Mouse (Mus musculus) inflammation-experienced regulatory T-cells, adult 16 weeks (primary cell): ENCODE measurements around the gene Vmn1r59. TPM values are rescaled to one million over a fixed set of nuclear protein-coding genes. Genes with fewer than 3 reads are reported as not detected.

Source experiments
- polyA plus RNA-seq: library from polyadenylated mRNA; unstranded; fragments of 100-300 nt; shearing (Covaris generic); gene quantifications from one replicate; pipeline ENCODE4 v1.2.1, GENCODE M21; 2017

Gene Vmn1r59
- polyA plus RNA-seq, result not detected

DNA sequence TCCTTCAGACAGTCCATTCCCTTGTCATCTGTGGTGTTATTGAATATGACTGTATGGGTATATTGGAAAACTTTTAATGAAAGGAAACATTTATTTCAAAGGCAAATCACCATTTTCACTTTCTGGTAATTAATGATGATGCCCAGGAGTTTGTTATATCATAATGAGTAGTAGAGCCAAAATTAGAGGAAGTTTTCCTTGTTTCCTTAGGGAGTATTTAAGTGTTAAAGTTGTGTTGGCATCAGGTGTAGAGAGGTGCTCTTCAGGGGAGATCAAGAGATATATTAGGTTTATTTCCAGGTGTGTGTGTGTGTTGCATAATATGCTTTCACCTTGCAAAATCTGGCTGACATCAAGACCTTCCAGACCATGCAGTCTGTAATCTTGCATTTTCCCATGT lies at the start of gene Vmn1r59:
Vmn1r59 (minus strand) TSS at position 101 of the 400 bp plus-strand sequence.

DNA sequence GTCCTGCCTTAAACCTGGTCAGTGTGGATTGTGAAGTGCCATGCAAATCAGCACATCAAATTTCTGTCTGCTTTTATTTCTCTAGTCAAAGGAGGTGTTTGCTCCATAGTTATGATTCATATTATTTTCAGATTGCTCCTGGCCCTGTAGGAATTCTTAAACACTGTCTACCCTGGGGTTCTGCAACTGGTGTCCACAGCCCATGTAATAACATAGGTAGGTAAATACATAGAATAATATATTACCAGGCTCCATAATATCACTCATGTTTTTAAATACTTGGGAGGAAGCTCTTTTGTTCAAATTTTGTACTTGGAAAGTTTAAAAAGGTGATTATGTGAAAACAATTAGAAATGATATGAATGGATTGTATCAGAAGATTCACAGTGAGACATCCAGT lies 37.3 kb upstream of the Vmn1r59 start, which contains the start of gene Vmn2r28:
Vmn2r28 (minus strand) TSS at position 101 of the 400 bp plus-strand sequence.

DNA sequence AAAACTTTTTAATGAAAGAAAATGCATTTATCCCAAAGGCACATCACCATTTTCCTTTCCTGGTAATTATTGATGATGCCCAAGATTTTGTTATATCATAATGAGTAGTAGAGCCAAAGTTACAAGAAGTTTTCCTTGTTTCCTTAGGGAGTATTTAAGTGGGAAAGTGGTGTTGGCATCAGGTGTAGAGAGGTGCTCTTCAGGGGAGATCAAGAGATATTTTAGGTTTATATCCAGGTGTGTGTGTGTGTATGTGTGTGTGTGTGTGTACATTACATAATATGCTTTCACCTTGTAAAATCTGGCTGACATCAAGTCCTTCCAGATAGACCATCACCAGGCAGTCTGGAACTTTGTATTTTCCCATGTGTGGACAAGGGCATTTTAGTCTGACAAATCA lies 43.3 kb downstream of the Vmn1r59 start, which contains the start of gene Vmn1r58:
Vmn1r58 (minus strand) TSS at position 101 of the 400 bp plus-strand sequence.

Other genes with a start within 250 kb of the Vmn1r59 start
- not detected for gene Vmn1r57, start 238.3 kb downstream of the Vmn1r59 start, polyA plus RNA-seq
- not detected for gene Gm5065, start 106.2 kb downstream of the Vmn1r59 start, polyA plus RNA-seq
- gene Nlrp2, start 105.7 kb downstream of the Vmn1r59 start, polyA plus RNA-seq, result not detected
- not detected for gene Vmn1r58, start 43.4 kb downstream of the Vmn1r59 start, polyA plus RNA-seq
- gene Vmn2r28, start 37.2 kb upstream of the Vmn1r59 start, polyA plus RNA-seq, result not detected
- gene Vmn1r60, start 90.5 kb upstream of the Vmn1r59 start, polyA plus RNA-seq, result not detected
- gene Vmn1r61, start 156.5 kb upstream of the Vmn1r59 start, polyA plus RNA-seq, result 0.06 TPM
- gene Vmn1r62, start 216.9 kb upstream of the Vmn1r59 start, polyA plus RNA-seq, result not detected